Mouse (Mus musculus) spleen, adult 2 months (tissue): ENCODE data around the gene Fezf2. TPM values are rescaled to one million over a fixed set of nuclear protein-coding genes. Genes with fewer than 3 reads are reported as not detected.

Experiments used
- DNase-seq, 2 experiments: peaks; one replicate each; pipeline versions ENCODE4 v3.0.0 to v3.0.0-alpha.2; 2012 to 2021; ENCODE audit warnings: low spot score in 2 of 2, low read depth in 1 of 2
- H3K27ac ChIP-seq: fragments of 200-500 bp; 2 replicates; pipeline ENCODE4 v1.5.1; 2012; ENCODE audit warnings: low read length, inconsistent platforms; ENCODE audit not compliant: insufficient read depth
- H3K27me3 ChIP-seq: fragments of 200-500 bp; 2 replicates; pipeline ENCODE4 v1.6.1; 2012; ENCODE audit warnings: mild to moderate bottlenecking, moderate library complexity, low read length, inconsistent platforms; ENCODE audit not compliant: control insufficient read depth, insufficient read depth
- H3K36me3 ChIP-seq: fragments of 200-500 bp; 2 replicates; pipeline ENCODE4 v1.6.1; 2012; ENCODE audit warnings: mild to moderate bottlenecking, low read length, inconsistent platforms; ENCODE audit not compliant: control insufficient read depth, insufficient read depth
- H3K4me1 ChIP-seq: fragments of 200-500 bp; 2 replicates; pipeline ENCODE4 v1.6.1; 2011; ENCODE audit warnings: inconsistent platforms; ENCODE audit not compliant: control insufficient read depth, insufficient read depth, insufficient read length
- H3K4me3 ChIP-seq: fragments of 200-500 bp; 2 replicates; pipeline ENCODE4 v1.5.1; 2011; ENCODE audit warnings: mild to moderate bottlenecking, inconsistent platforms; ENCODE audit not compliant: insufficient read depth, insufficient read length; ENCODE audit errors: extremely low read depth
- CTCF ChIP-seq: fragments of 200-500 bp; IDR thresholded peaks from 2 replicates; pipeline ENCODE4 v1.5.1; 2011; ENCODE audit warnings: mild to moderate bottlenecking, inconsistent platforms; ENCODE audit not compliant: insufficient read depth, insufficient read length, insufficient replicate concordance; ENCODE audit errors: extremely low read depth
- POLR2A ChIP-seq: fragments of 200-500 bp; IDR thresholded peaks from 2 replicates; pipeline ENCODE4 v1.6.1; 2011; ENCODE audit warnings: low read depth, low read length, inconsistent platforms
- WGBS: fragments of 180-500 bp; shearing (Covaris S2); methylation state at CpG from one replicate; pipeline ENCODE4 v1.1.7; 2018; 5-methylcytosine and 5-hydroxymethylcytosine counted together
- polyA plus RNA-seq: library from polyadenylated mRNA; depleted of rRNA; stranded (reverse); fragments of >200 nt; gene quantifications from 2 replicates; pipeline ENCODE4 v1.2.3, GENCODE M21; 2012

Fezf2 gene
- polyA plus RNA-seq, 1 experiment, result not detected

DNA sequence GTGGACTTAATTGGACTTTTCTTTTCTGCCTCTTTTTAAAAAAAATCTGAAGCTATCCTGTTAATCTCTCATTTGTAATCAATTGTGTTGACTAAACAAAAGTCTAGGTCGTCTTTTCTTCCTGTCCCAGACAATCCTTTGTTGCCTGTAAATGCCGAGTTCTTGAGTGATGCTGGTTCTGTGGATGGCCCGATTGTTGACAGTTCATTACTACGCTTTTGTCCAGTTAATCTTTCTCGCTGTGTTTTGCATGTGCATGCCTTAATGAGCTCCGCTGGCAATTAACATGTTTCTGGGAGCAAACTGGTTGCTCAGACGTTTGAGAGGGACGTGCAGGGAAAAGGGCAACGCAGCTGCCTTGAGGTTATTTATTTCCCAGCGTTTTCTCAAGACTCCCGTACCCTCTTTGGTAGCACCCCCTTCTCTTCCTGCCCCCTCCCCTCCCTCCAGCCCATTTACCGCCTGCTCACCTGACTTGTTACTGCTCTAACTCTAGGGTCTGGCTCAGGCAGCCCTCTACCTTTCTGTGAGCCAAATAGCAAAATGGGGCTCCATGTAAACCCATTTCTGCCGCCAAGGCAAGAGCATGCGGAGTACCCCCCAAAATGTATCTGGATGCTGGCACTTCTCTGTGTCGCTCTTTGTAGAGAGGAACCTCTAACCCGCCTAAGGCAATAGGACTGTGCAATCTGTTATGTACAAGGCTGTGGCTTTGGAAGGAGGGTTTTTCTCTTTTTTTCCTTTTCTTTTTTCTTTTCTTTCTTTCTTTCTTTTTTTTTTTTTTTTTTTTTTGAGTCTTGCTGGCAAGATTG is 9.8 kb downstream of the Fezf2 start:
- WGBS, result 16% methylated on average over 16 of the region's 16 CpGs
- Histone ChIP-seq H3K4me3 (no peak overlapping the region), H3K27ac (no peak overlapping the region), H3K27me3 (peaks cover 7% of the 10 kb centered on the region), H3K4me1 (no peaks in the 10 kb centered on the region), H3K36me3 (no peaks in the 10 kb centered on the region)
- TF ChIP-seq CTCF, result no peak
- TF ChIP-seq POLR2A, result no peak
- no peak for DNase-seq

DNA sequence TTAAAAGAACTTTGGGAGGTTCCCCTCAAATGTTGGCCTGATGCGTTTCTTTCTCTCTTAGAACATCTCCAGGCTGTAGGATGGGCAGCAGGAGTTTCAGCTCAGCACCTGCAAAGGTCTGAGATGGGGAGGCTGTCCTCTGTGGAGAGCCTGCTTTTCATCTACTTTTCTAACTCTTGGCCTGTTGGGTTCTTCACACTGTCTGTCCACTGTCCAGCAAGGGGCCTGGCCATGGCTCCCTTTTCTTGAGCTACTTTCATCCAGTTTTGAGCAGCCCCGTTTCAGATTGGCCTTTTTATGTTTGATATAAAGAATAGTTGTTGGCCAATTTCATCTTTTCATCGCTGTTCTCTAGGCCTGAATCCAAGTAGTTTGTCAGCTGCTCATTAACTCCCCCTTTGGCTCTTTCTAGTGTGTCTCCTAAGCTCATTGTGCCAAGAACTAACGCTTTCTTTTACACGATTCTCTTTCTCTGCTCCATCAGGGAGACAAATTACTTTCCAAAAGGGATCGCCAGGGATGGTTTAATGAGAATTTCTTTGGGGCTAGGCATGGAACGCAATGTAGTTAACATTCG is 10.5 kb downstream of the Fezf2 start:
- Histone ChIP-seq H3K27me3 (peaks cover 5% of the 10 kb centered on the region), H3K36me3 (no peaks in the 10 kb centered on the region), H3K27ac (no peak overlapping the region), H3K4me1 (no peaks in the 10 kb centered on the region), H3K4me3 (no peak overlapping the region)
- DNase-seq, result no peak
- 19% methylated on average over 8 of the region's 8 CpGs for WGBS
- TF ChIP-seq POLR2A (no peak), CTCF (no peak)

DNA sequence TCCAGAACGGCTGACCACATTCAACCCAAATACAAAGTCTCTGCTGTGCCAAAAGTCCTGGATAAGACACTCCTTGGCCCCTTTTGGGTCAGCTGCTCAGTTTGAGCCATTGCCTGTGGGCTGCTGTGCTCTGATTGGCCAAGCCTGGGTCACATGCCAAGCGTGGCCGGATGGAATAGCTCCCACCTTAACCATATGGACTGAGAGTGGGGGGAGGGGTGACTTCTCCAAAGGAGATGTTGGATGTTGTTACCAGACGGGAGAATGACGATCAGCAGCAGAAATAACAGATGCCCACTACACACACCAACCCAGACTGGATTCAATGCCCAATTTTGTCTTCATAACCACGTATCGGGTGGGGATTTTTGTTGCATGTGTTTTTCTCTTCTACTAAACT is 13.1 kb downstream of the Fezf2 start:
- Histone ChIP-seq H3K27ac (no peak overlapping the region), H3K36me3 (no peaks in the 10 kb centered on the region), H3K27me3 (peaks cover 2% of the 10 kb centered on the region; the same call in 1 of the 2 replicates), H3K4me3 (no peak overlapping the region), H3K4me1 (no peaks in the 10 kb centered on the region)
- 52% methylated on average over 7 of the region's 7 CpGs for WGBS
- DNase-seq, result no peak
- TF ChIP-seq CTCF (no peak), POLR2A (no peak)

DNA sequence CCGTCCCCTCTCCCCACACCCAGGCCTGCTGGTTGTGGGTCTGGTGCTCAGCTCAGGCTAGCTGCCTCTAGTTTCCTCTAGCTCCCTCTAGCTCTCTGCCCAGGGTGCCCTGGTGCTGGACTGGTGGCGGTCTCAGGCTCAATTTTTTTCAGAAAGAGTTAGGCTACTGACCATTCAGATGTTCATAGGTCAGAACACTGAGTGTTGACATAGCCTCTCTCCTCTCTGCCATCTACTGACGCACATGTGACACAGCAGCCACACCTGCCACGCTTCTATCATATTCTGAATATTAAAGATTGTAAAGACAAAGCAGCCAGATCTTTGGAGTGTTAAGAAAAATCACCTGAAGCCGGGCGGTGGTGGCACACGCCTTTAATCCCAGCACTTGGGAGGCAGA is 14.4 kb downstream of the Fezf2 start:
- Histone ChIP-seq H3K4me3 (no peak overlapping the region), H3K4me1 (no peaks in the 10 kb centered on the region), H3K36me3 (no peaks in the 10 kb centered on the region), H3K27me3 (peaks cover 2% of the 10 kb centered on the region; the same call in 1 of the 2 replicates), H3K27ac (no peak overlapping the region)
- no peak for TF ChIP-seq CTCF
- TF ChIP-seq POLR2A, result no peak
- DNase-seq, result no peak
- WGBS, result 78% methylated on average over 7 of the region's 7 CpGs

DNA sequence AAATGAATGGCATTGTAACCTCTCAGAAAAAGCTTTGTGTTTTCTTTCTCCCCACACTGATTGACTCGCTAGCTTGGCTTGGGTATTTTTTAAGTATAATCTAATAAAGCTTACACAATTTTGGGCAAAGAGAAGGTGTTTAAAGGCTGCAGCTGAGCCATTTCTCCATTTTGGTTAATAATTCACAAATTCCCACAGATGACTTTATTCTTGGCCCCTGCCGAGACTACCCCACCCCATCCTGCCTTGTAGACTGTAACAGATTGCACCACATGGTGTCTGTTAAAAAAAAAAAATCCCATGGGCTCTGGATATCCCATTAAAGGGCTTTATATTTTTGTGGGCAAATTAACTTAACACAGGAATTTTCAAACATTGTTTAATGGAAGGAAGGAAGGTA is 44.9 kb downstream of the Fezf2 start:
- TF ChIP-seq CTCF (no peak), POLR2A (no peak)
- Histone ChIP-seq H3K4me3 (no peak overlapping the region), H3K36me3 (peaks cover 8% of the 10 kb centered on the region), H3K27ac (no peak overlapping the region), H3K4me1 (no peaks in the 10 kb centered on the region), H3K27me3 (no peaks in the 10 kb centered on the region)
- no peak for DNase-seq
- WGBS, result 91% methylated on average over 2 of the region's 2 CpGs

DNA sequence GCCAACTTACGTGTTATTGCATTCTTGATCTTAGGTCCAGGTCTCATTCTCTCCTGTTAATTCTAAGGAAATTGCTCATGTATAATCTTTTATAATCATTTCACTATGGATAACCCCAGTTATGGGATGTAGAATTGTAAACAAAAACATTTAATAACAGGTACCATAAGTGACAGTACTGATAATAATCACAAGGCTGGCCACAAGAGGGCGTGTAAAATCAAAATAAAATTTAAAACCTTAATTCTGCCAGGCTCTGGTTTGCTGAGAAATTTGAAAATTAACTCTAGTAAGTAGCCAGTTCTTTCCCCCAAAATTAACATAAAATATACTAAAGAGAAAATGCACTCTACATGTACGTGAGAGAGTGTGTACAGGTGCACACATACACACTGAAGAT is 47.3 kb downstream of the Fezf2 start:
- no peak overlapping the region for H3K27ac ChIP-seq
- DNase-seq, result no peak
- peaks cover 19% of the 10 kb centered on the region for H3K36me3 ChIP-seq
- H3K27me3 ChIP-seq, result no peaks in the 10 kb centered on the region
- no peak for TF ChIP-seq POLR2A
- TF ChIP-seq CTCF, result no peak
- no peaks in the 10 kb centered on the region for H3K4me1 ChIP-seq
- no peak overlapping the region for H3K4me3 ChIP-seq
- 80% methylated on average over 3 of the region's 3 CpGs for WGBS

DNA sequence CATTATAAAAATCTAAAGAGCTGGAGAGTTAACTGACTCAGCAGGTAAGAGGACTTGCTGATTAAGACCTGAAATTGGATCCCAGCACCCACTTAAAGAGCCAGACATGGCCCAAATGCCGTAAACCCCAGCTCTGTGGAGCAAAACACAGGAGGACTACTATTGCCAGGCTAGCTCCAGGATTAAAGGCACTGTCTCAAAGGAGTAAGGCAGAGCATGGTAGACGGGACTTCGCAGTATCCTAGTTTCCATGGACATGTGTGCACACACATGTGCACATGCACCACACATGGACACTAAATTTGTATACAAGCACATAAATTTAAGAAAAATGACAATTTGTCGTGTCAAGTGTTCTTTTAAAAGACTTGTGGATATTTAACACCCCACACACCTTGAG is 47.7 kb downstream of the Fezf2 start:
- WGBS, result 90% methylated on average over 4 of the region's 4 CpGs
- Histone ChIP-seq H3K4me1 (no peaks in the 10 kb centered on the region), H3K27me3 (no peaks in the 10 kb centered on the region), H3K27ac (no peak overlapping the region), H3K4me3 (no peak overlapping the region), H3K36me3 (peaks cover 17% of the 10 kb centered on the region)
- DNase-seq, result no peak
- TF ChIP-seq CTCF (no peak), POLR2A (no peak)
